Mouse (Mus musculus) heart, postnatal 0 days (tissue): ENCODE measurements around the gene Myo5a.

Source experiments
- CTCF ChIP-seq: IDR thresholded peaks from 2 replicates; pipeline ENCODE4 v1.5.1; 2016; ENCODE audit warnings: antibody characterized with exemption, control low read depth, low read depth
- EP300 ChIP-seq: IDR thresholded peaks from 2 replicates; pipeline ENCODE4 v1.6.1; 2016; ENCODE audit warnings: antibody characterized with exemption, low read depth

GRCm38 (mm10) chr9:75070457-75071028 is at the start of gene Myo5a:
- TF ChIP-seq CTCF = no peak
- no peak for TF ChIP-seq EP300
